Mouse (Mus musculus): ENCODE data around the gene Thbs4.

The Thbs4 gene

DNA sequence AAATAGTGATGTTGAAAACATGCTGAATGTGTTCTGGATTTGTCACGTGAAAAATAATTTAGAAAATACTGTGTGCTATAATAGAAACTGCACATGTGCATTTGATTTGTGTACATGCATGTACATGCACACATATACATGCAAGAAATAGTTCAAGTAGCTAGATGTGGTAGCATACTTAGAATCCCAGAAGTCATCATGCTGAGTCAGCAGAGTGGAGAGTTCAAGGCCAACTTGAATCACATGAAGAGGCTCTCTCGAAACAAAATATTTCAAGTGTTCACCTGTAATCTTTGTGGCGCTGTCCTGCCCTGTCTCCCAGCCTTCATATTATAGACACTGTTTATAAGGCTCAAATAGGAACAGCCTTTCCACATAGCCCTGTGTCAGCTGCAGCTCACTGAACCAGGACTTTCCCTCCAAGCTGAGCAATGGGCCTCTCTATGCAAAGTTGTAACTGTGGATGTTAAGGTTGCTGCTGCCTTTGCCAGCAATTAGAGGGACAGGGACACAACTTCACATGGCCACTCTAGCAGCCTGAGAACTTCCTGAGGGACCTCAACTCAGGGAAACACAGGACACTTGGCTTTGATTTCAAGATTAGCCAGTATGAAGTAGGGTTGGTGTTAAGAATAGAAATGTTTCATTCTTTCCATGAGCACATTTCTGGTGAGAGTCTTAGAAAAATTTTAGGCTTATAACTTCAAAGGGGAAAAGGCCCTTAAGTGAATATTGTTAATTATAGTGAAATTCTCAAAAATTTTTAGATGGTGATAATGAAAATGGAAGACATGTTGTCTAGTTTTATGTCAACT lies 76.6 kb downstream of the Thbs4 start:
- no peak for DNase-seq (ENCODE audit: low spot score in 2 of 2)

DNA sequence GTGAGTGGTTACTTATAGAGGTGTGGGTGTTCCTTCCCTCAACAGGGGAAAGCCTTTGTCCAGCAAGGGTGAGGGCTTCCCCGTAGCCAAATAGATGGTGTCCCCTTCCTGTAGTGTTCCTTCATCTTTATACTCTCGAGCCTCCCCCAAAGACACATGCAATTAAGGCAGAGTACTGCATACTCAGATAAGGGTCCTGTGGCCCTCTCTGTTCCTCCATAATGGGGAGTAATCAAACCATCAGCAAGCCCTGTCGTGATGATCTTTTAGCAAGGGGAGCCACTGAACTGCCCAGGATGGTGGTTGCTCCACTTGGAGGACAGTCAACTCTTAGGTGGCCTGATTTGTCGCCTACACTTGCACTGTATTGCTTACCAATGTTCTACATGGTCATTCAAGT lies 82.0 kb downstream of the Thbs4 start:
- no peak for DNase-seq (ENCODE audit: low spot score in 2 of 2)

DNA sequence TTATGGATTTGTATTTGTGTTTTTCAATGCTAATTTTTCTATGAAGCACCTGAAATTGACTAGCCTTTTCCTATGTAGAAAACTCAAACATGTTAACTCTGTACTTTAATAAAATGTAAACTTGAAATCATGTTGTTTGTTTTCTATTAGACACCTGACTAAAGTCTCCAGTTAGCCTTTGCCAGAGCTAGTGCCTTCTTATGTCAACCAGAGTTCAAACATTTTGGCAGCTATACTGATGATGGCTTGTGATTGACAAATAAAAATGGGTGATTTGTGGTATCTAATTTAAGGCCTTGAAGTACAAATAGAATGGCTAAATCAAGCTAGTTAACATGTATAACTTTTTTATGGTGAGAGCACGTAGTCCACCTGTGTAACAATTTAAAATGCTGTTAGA lies 82.8 kb downstream of the Thbs4 start:
- DNase-seq (ENCODE audit: low spot score in 2 of 2): no peak

DNA sequence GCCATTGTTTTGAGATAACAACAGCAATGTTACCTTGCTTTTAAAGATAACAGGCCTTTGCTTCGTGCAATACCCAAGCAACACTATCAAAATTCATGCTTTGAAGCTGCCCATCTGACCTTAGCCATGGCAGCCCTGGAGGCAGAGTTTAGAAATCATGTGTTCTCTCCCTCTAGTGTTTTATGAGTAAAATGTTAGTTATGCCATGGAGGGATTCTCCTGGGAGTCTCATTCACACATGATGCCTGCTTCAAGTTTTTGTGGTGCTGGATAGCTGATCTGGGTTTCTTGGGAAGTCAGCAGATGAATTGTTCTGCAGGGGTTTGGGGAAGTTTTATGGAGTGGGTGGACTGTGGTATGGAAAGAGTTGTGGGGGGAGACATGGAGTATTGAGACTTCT lies 84.3 kb downstream of the Thbs4 start:
- no peak for DNase-seq (ENCODE audit: low spot score in 2 of 2)

DNA sequence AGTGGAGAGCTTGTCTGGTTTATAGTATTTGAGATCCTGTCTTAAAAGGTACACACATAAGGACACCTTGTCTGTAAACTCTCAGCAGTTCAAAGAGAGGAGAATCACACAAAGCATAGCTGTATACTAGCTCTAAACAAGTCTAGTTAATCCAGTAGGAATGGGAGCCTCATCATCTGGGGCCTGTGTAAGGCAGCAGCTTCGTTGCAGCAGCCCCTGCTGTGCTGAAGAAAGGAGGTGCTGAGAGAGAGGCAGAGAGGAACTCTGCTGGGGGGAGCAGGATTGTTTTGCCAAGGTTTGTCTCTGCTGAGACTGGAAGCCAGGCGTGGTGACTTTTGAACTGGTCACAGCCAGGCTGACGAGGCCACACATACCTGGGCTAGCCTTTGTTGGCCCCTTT lies 85.1 kb downstream of the Thbs4 start:
- DNase-seq (ENCODE audit: low spot score in 2 of 2): no peak

DNA sequence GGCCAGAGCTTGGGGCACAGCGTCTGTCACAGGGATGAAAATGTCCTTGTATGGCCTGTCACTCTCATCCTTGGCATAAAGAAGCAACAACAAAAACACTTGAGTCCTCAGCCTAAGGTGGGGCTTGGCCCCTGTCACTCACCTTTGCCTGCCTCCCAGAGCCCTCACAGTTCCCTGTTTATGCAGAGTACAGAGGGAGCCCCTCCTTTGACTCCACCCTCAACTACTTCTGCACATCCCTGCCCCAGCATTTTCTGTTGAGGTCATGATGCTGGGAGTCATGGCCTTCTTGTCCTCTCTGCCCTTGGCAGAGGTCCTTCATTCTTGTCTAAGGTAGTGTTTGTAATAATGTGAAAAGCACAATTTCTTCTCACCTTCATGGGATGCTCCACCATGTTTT lies 86.2 kb downstream of the Thbs4 start:
- no peak for DNase-seq (ENCODE audit: low spot score in 2 of 2)

DNA sequence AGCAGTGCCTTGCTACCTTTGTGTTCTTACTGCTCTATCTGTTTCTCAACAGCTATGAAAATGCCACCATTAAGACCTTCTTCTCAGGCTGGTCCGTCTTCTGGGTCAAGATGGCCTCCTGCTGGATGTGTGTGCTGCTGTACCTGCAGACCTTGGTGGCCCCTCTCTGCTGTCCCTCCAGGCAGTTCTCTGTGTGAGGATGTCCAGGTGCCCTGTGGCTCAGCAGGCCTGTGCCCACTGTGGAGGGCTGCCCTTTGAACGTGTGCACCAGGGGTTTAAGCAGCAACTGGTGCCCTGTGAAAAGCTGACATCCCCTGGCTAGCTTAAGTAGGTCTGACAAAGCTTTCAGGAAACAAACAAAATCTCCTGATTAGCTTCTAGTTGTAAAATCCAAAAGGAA lies 86.7 kb downstream of the Thbs4 start:
- DNase-seq (ENCODE audit: low spot score in 2 of 2): no peak

DNA sequence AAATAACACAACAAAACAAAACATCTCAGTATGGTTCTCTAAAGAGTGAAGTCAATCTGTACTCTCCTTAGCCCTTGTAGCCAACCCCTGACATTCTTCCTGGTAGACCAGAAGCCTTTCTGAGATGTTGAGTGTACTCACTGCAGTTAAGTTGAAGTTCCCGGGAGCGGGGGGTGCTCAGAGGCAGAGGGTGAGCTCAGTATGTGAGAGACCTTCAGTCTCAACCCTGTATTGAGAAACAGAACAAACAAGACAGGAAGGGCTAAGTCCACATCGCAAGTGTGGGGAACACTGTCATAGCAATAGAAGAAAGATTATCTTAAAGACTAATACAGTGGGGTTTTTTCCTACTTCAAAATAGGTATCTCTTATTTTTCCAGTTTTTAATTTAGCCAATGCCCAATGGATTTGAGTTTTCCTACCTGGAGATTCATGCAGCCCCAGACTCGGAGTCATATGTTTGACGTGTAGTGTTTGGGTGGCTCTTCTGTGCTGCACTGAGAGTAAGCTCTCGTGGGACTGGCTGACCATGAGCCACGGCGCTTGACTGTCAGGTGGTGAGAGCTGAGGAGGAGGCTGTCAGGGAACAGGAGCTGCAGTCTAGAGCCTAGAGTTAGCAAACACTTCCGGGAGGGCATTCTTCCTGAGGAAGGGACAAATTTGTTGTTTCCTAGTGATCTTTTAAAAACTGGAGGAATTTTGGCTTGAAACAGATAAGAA lies 88.1 kb downstream of the Thbs4 start:
- no peak for DNase-seq (ENCODE audit: low spot score in 2 of 2)

DNA sequence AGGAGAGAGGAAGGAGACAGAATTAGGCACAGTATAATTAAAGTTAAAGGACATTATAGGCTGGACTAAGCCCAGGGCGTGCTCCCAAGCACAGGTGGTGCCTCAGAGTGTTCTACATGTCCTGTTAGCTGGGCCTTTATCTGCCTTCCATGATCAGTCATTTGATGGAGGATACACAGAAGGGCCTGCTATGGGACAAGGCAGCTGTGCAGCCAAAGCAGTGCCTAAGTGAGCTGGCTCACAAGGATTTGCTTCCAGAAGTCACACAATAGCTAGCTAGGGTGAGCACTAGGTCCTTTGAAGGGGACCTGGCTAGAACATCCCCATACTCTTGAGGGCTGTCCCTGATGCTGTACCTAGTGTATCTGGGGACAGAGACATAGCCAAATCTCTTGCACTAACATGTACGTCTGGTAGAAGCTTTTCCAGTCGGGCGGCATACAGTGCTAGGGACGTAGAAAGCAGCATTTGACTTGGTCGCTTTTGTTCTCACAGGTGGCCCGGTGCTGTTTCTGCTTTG lies 89.5 kb downstream of the Thbs4 start:
- DNase-seq (ENCODE audit: low spot score in 2 of 2): no peak

DNA sequence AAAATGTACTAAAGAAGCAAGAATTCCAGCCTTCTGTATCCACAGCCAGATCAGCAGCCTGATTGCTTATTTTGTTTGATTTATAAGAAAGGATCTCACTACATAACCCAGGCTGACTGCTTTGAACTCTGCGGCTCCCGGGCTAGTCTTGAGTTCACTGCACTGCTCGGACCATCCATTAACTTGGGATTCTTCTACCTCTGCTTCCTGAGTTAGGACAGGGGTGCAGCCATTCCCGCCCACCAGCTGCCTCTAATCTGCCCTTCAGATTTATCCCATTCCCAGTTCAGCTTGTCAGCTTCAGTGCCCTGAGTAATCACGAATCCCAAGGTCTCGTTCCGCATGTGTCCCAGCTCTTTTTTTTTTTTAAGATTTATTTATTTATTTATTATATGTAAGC lies 90.4 kb downstream of the Thbs4 start:
- DNase-seq (ENCODE audit: low spot score in 2 of 2): no peak

DNA sequence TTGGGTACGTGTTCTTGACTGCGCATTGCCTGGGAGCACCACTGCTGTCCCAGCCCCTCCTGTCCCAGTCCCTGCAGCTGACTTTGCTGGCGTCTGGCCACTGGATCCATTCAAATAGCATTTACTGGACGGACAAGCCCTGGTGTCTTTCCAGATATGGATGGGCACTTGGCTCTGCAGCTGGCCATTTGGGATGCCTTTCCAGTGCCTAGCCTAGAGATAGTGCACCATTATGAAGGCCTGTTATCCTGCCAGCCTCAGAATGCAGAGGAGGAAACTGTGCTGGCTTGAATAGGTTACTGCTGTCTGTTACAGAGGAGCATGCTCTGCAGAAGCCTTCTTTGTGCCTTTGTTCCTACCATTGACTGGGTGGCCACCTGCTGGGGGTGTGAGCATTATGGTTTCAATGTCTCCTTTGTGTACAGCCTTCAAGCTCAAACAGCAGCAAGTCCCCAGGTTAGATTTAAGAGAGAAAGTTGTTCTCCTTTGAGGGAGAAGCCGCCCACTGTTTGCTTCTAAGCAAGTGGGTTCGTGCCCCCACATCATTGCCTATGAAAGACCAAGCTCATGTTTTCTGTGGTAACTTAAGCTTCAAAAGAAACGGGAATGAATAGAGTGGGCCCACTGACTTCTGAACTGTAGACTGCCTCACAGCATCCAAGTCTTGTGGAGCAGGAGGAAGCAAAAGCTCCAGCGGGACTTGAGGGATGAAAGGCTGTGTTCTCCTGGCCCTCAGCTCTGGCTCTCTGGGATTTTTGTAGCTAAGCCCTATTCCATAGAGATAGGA lies 91.2 kb downstream of the Thbs4 start:
- DNase-seq (ENCODE audit: low spot score in 2 of 2): peak in 1 of 2 experiments; percentile 77

DNA sequence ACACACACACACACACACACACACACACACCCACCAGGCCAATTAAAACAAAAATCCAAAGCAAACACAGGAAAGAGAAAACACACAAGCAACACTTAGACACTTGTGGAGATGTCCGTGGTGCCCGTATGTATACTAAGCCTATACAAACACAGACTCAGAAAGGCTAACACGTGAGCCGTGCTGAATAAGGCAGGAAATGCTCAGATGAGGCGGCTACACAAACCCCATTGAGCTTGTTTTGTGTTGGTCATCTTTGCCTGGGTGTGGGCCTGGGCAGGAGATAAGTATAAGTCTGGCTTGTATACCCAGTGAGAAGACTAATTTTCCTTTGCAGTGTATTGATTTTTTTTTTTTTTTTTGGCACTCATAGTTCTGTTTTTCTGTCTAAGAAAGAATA lies 92.6 kb downstream of the Thbs4 start:
- DNase-seq (ENCODE audit: low spot score in 2 of 2): no peak

Measured in cerebellum, postnatal 4 days (tissue).